Mouse (Mus musculus) CH12.LX (cell line): ENCODE measurements around the gene Psma1. TPM values are rescaled to one million over a fixed set of nuclear protein-coding genes. Genes with fewer than 3 reads are reported as not detected.
A peak's percentile ranks its signal among the peaks of the same experiment; 100 is the strongest.

Experiments
- DNase-seq: peaks from one replicate; pipeline ENCODE4 v3.0.0-alpha.2; 2013; ENCODE audit errors: extremely low read depth
- H3K27ac ChIP-seq: 2 replicates; pipeline ENCODE4 v1.5.1; 2012; ENCODE audit warnings: low read depth, mild to moderate bottlenecking, control low read depth, moderate library complexity; ENCODE audit not compliant: insufficient read depth
- H3K27me3 ChIP-seq: replicated peaks from 2 replicates; pipeline ENCODE3; 2012; ENCODE audit warnings: inconsistent platforms
- H3K36me3 ChIP-seq, 2 experiments: replicated peaks in 1 of 2; 2 replicates each; pipeline versions ENCODE3 to v1.6.1; 2012; ENCODE audit warnings: inconsistent platforms in 1 of 2, low read length in 1 of 2, mild to moderate bottlenecking in 1 of 2, mixed read lengths in 1 of 2, moderate library complexity in 1 of 2; ENCODE audit not compliant: control insufficient read depth in 1 of 2, insufficient read depth in 1 of 2
- H3K4me1 ChIP-seq, 2 experiments: 2 replicates each; pipeline ENCODE4 v1.6.1; 2012; ENCODE audit warnings: inconsistent platforms in 1 of 2, moderate library complexity in 1 of 2; ENCODE audit not compliant: insufficient read depth in 2 of 2, control insufficient read depth in 1 of 2
- H3K4me2 ChIP-seq: 2 replicates; pipeline ENCODE4 v1.6.1; 2012; ENCODE audit warnings: low read depth, mild to moderate bottlenecking, control low read depth; ENCODE audit not compliant: poor library complexity, insufficient read depth, severe bottlenecking
- H3K4me3 ChIP-seq, 3 experiments: fragments of 150-350 bp in 1 of 3; sonication (generic) in 1 of 3; replicated peaks in 1 of 3; 2 replicates each; pipeline versions ENCODE3 to v1.5.1; 2011 to 2012; ENCODE audit warnings: low read depth in 2 of 3, low read length in 2 of 3, mild to moderate bottlenecking in 2 of 3, moderate library complexity in 2 of 3, control low read depth in 1 of 3, improper control_type of control experiment in 1 of 3, inconsistent platforms in 1 of 3, mixed read lengths in 1 of 3; ENCODE audit not compliant: poor library complexity in 1 of 3
- H3K79me2 ChIP-seq: replicated peaks from 2 replicates; pipeline ENCODE4 v1.6.1; 2012; ENCODE audit warnings: mild to moderate bottlenecking, moderate library complexity; ENCODE audit not compliant: control insufficient read depth, poor library complexity, insufficient read depth, severe bottlenecking; ENCODE audit errors: extremely low read depth
- H3K9ac ChIP-seq: 2 replicates; pipeline ENCODE4 v1.6.1; 2012; ENCODE audit warnings: low read depth, mild to moderate bottlenecking, control low read depth, moderate library complexity; ENCODE audit not compliant: insufficient read depth
- H3K9me3 ChIP-seq: replicated peaks from 2 replicates; pipeline ENCODE3; 2012; ENCODE audit warnings: low read length, inconsistent platforms, mixed read lengths
- BHLHE40 ChIP-seq: IDR thresholded peaks from 2 replicates; pipeline ENCODE4 v1.6.1; 2011; ENCODE audit warnings: mild to moderate bottlenecking, low read depth, low read length, improper control_type of control experiment
- CHD1 ChIP-seq: IDR thresholded peaks from 2 replicates; pipeline ENCODE4 v1.6.1; 2012; ENCODE audit warnings: low read depth, low read length, improper control_type of control experiment, inconsistent platforms
- CHD2 ChIP-seq: IDR thresholded peaks from 2 replicates; pipeline ENCODE4 v1.6.1; 2011; ENCODE audit warnings: low read length, improper control_type of control experiment
- CTCF ChIP-seq, 2 experiments: IDR thresholded peaks in 1 of 2; conservative IDR thresholded peaks in 1 of 2; 2 replicates each; pipeline ENCODE4 v1.5.1; 2011 to 2012; ENCODE audit warnings: low read depth in 2 of 2, low read length in 2 of 2, improper control_type of control experiment in 1 of 2, inconsistent platforms in 1 of 2, mild to moderate bottlenecking in 1 of 2, moderate library complexity in 1 of 2
- E2F4 ChIP-seq: IDR thresholded peaks from 2 replicates; pipeline ENCODE4 v1.6.1; 2011; ENCODE audit warnings: low read depth, low read length, improper control_type of control experiment; ENCODE audit not compliant: insufficient replicate concordance
- ELF1 ChIP-seq: IDR thresholded peaks from 2 replicates; pipeline ENCODE4 v1.6.1; 2014; ENCODE audit warnings: low read depth, mild to moderate bottlenecking, inconsistent platforms, low read length, improper control_type of control experiment
- GABPA ChIP-seq: IDR thresholded peaks from 2 replicates; pipeline ENCODE4 v1.6.1; 2012; ENCODE audit warnings: low read depth, low read length, improper control_type of control experiment, inconsistent platforms; ENCODE audit not compliant: insufficient replicate concordance
- HCFC1 ChIP-seq: IDR thresholded peaks from 2 replicates; pipeline ENCODE4 v1.6.1; 2012; ENCODE audit warnings: low read depth, mild to moderate bottlenecking, inconsistent platforms, low read length, improper control_type of control experiment
- IRF4 ChIP-seq: IDR thresholded peaks from 2 replicates; pipeline ENCODE4 v1.6.1; 2014; ENCODE audit warnings: low read depth, mild to moderate bottlenecking, inconsistent platforms, low read length, improper control_type of control experiment
- JUND ChIP-seq: conservative IDR thresholded peaks from 2 replicates; pipeline ENCODE4 v1.6.1; 2011; ENCODE audit warnings: low read depth, low read length, improper control_type of control experiment
- KAT2A ChIP-seq: IDR thresholded peaks from 2 replicates; pipeline ENCODE4 v1.6.1; 2012; ENCODE audit warnings: low read length, improper control_type of control experiment, inconsistent platforms; ENCODE audit not compliant: insufficient replicate concordance
- MAFK ChIP-seq: IDR thresholded peaks from 2 replicates; pipeline ENCODE4 v1.6.1; 2011; ENCODE audit warnings: low read length, improper control_type of control experiment; ENCODE audit not compliant: insufficient replicate concordance
- MAX ChIP-seq: IDR thresholded peaks from 2 replicates; pipeline ENCODE4 v1.6.1; 2011; ENCODE audit warnings: low read length, improper control_type of control experiment
- MAZ ChIP-seq: IDR thresholded peaks from 2 replicates; pipeline ENCODE4 v1.6.1; 2012; ENCODE audit warnings: low read depth, mild to moderate bottlenecking, inconsistent platforms, low read length, improper control_type of control experiment, moderate library complexity
- MEF2A ChIP-seq: IDR thresholded peaks from 2 replicates; pipeline ENCODE4 v1.6.1; 2014; ENCODE audit warnings: low read depth, mild to moderate bottlenecking, inconsistent platforms, low read length, improper control_type of control experiment, borderline replicate concordance
- MXI1 ChIP-seq: IDR thresholded peaks from 2 replicates; pipeline ENCODE4 v1.6.1; 2011; ENCODE audit warnings: mild to moderate bottlenecking, low read depth, low read length, improper control_type of control experiment
- MYC ChIP-seq: IDR thresholded peaks from 2 replicates; pipeline ENCODE4 v1.6.1; 2011; ENCODE audit warnings: low read depth, mild to moderate bottlenecking, improper control_type of control experiment, low read length
- NELFE ChIP-seq: IDR thresholded peaks from 2 replicates; pipeline ENCODE4 v1.6.1; 2011; ENCODE audit warnings: low read depth, low read length, improper control_type of control experiment
- NRF1 ChIP-seq: IDR thresholded peaks from 2 replicates; pipeline ENCODE4 v1.6.1; 2014; ENCODE audit warnings: low read depth, mild to moderate bottlenecking, inconsistent platforms, low read length, improper control_type of control experiment, moderate library complexity
- PAX5 ChIP-seq: IDR thresholded peaks from 2 replicates; pipeline ENCODE4 v1.6.1; 2012; ENCODE audit warnings: low read length, inconsistent platforms, mixed read lengths
- POLR2A ChIP-seq: IDR thresholded peaks from 2 replicates; pipeline ENCODE4 v1.6.1; 2011; ENCODE audit warnings: low read depth, mild to moderate bottlenecking, improper control_type of control experiment, low read length
- POLR2AphosphoS2 ChIP-seq: IDR thresholded peaks from 2 replicates; pipeline ENCODE4 v1.6.1; 2011; ENCODE audit warnings: low read depth, low read length, improper control_type of control experiment
- RAD21 ChIP-seq: IDR thresholded peaks from 2 replicates; pipeline ENCODE4 v1.6.1; 2011; ENCODE audit warnings: low read depth, mild to moderate bottlenecking, low read length, improper control_type of control experiment, moderate library complexity
- RCOR1 ChIP-seq: conservative IDR thresholded peaks from 2 replicates; pipeline ENCODE4 v1.6.1; 2012; ENCODE audit warnings: low read depth, mild to moderate bottlenecking, inconsistent platforms, low read length, improper control_type of control experiment
- SIN3A ChIP-seq: IDR thresholded peaks from 2 replicates; pipeline ENCODE4 v1.6.1; 2012; ENCODE audit warnings: low read length, improper control_type of control experiment, inconsistent platforms
- SMC3 ChIP-seq: IDR thresholded peaks from 2 replicates; pipeline ENCODE4 v1.6.1; 2011; ENCODE audit warnings: low read depth, low read length, improper control_type of control experiment
- TBP ChIP-seq: conservative IDR thresholded peaks from 2 replicates; pipeline ENCODE4 v1.6.1; 2011; ENCODE audit warnings: low read depth, low read length, improper control_type of control experiment
- TCF12 ChIP-seq: IDR thresholded peaks from 2 replicates; pipeline ENCODE4 v1.6.1; 2014; ENCODE audit warnings: low read depth, mild to moderate bottlenecking, inconsistent platforms, low read length, improper control_type of control experiment
- UBTF ChIP-seq: IDR thresholded peaks from 2 replicates; pipeline ENCODE4 v1.6.1; 2012; ENCODE audit warnings: low read depth, mild to moderate bottlenecking, inconsistent platforms, low read length, improper control_type of control experiment, moderate library complexity
- USF1 ChIP-seq: IDR thresholded peaks from 2 replicates; pipeline ENCODE4 v1.6.1; 2014; ENCODE audit warnings: low read depth, mild to moderate bottlenecking, inconsistent platforms, low read length, improper control_type of control experiment
- ZC3H11A ChIP-seq: IDR thresholded peaks from 2 replicates; pipeline ENCODE4 v1.6.1; 2012; ENCODE audit warnings: low read depth, mild to moderate bottlenecking, inconsistent platforms, low read length, improper control_type of control experiment
- ZMIZ1 ChIP-seq: IDR thresholded peaks from 2 replicates; pipeline ENCODE4 v1.6.1; 2012; ENCODE audit warnings: low read depth, mild to moderate bottlenecking, inconsistent platforms, low read length, improper control_type of control experiment
- ZNF384 ChIP-seq: IDR thresholded peaks from 2 replicates; pipeline ENCODE4 v1.6.1; 2012; ENCODE audit warnings: low read depth, low read length, improper control_type of control experiment, inconsistent platforms
- dilution Hi-C: fragments of 300-500 bp; cut with MboI; formaldehyde crosslinking; loops from 2 replicates; pipeline ENCODE4 v1.14.3; 2020; ENCODE audit warnings: low sequenced_read_pairs; ENCODE audit not compliant: extremely low pct_unique_long_range_greater_than_20kb, extremely low pct_ligation_motif_present
- in situ Hi-C: fragments of 300-500 bp; cut with MboI; formaldehyde crosslinking; loops from 3 replicates; pipeline ENCODE4 v1.14.3; 2019; ENCODE audit warnings: low sequenced_read_pairs, low pct_ligation_motif_present, low pct_unique_long_range_greater_than_20kb, mixed read lengths
- polyA plus RNA-seq: library from polyadenylated mRNA; unstranded; fragments of >175 nt; gene quantifications from 2 replicates; pipeline ENCODE4 v1.2.1, GENCODE M21; 2012; ENCODE audit warnings: low read depth; ENCODE audit not compliant: insufficient read length
- total RNA-seq, 2 experiments: library from RNA; depleted of rRNA; stranded (reverse); fragments of 300-350 nt in 1 of 2; fragments of >200 nt in 1 of 2; gene quantifications; 2 replicates each; pipeline ENCODE4 v1.2.3; 2012 to 2014

The Psma1 gene
- total RNA-seq (2012; rRNA removed) (297 and 340 TPM in 2 replicates), total RNA-seq (2014; rRNA removed) (706 and 745 TPM in 2 replicates), polyA plus RNA-seq (372 and 393 TPM in 2 replicates)

DNA sequence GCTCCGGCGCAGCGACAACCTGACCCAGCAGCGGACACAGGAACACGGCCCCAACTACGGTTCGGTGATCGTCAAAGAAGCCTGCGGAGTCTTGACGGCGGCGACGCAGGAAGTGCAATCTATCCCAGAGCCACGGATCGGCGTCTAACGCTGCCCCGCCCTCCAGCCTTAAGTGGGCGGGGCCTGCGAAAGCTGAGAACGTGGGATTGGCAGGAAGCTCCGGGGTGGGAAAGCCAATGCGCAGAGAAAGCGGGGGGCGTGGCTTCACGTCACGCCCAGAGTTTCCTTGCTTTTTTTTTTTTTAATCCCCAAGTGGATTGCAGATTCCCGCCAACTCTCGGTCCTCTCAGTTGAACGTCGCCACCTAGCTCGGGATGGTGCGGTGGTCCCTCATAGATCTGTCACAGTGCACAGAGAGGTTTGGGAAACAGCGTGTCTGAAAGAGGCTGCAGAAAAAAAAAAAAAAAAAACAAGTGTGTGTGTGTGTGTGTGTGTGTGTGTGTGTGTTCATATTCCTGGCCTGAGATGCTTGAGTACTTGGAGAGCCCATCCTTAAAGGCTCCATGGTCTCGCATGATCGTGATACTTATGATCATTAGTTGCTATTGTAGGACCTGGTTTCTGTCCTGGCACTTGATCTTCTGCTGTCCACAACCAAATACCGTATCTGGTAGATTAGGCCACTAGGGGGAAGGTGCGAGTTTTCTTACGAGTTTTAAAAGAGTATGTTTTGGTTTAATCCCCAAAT, at the start of gene Psma1:
TSS of gene Psma1 (minus strand) at position 114 of the 748 bp plus-strand sequence.
- Histone ChIP-seq H3K4me2 (peak within 1 kb of the TSS; percentile 98), H3K27ac (peak within 1 kb of the TSS; percentile 44), H3K9ac (peak within 1 kb of the TSS; percentile 92), H3K27me3 (no peaks in the 10 kb centered on the region), H3K4me3 (peak within 1 kb of the TSS; percentile 76 to 95 (median 89)), H3K36me3 (peaks cover 20 to 29% of the 10 kb centered on the region in 2 experiments), H3K4me1 (peaks cover 5 to 18% of the 10 kb centered on the region in 2 experiments; a peak in 3 of 4 replicates), H3K9me3 (no peaks in the 10 kb centered on the region), H3K79me2 (peaks cover 26% of the 10 kb centered on the region)
- peak; percentile 98 for DNase-seq
- in situ Hi-C loops (no loop called here), dilution Hi-C loops (no loop called here)
- TF ChIP-seq RAD21, result peak; percentile 71
- TF ChIP-seq ELF1, result peak; percentile 84
- peak; percentile 4; the same call in 1 of the 2 replicates for TF ChIP-seq MXI1
- peak; percentile 36 for TF ChIP-seq IRF4
- TF ChIP-seq MYC, result no peak; the same call in 1 of the 2 replicates
- TF ChIP-seq KAT2A, result peak; percentile 88; the same call in 1 of the 2 replicates
- no peak for TF ChIP-seq CHD2
- 0 out of 2 replicates have a peak, but pooled peaks have one; percentile 28 for TF ChIP-seq MAFK
- no peak for TF ChIP-seq BHLHE40
- TF ChIP-seq MAX, result no peak; the same call in 1 of the 2 replicates
- peak; percentile 78 for TF ChIP-seq TCF12
- TF ChIP-seq TBP, result 0 out of 2 replicates have a peak, but pooled peaks have one; percentile 69
- peak; percentile 91 for TF ChIP-seq E2F4
- no peak for TF ChIP-seq PAX5
- TF ChIP-seq ZMIZ1, result no peak; the same call in 1 of the 2 replicates
- TF ChIP-seq JUND, result 0 out of 2 replicates have a peak, but pooled peaks have one; percentile 11
- peak; percentile 77 for TF ChIP-seq POLR2A
- peak; percentile 95 for TF ChIP-seq HCFC1
- peak; percentile 80 for TF ChIP-seq NELFE
- peak; percentile 32; the same call in 1 of the 2 replicates for TF ChIP-seq MEF2A
- peak; percentile 34; the same call in 1 of the 2 replicates for TF ChIP-seq GABPA
- TF ChIP-seq CHD1, result peak; percentile 89
- TF ChIP-seq ZC3H11A, result 0 out of 2 replicates have a peak, but pooled peaks have one; percentile 19
- TF ChIP-seq USF1, result no peak
- peak; percentile 76 for TF ChIP-seq NRF1
- TF ChIP-seq POLR2AphosphoS2, result peak; percentile 49; the same call in 1 of the 2 replicates
- peak; percentile 99 for TF ChIP-seq ZNF384
- TF ChIP-seq SMC3, result peak; percentile 75
- TF ChIP-seq RCOR1, result no peak; the same call in 1 of the 2 replicates
- TF ChIP-seq UBTF, result peak; percentile 85; the same call in 1 of the 2 replicates
- peak; percentile 90 for TF ChIP-seq SIN3A
- peak; percentile 32 to 72; a peak in 3 of 4 replicates for TF ChIP-seq CTCF (conservative IDR thresholded peaks at IDR 0.05 in 1 of 2, IDR thresholded peaks at IDR 0.05 in 1 of 2; ENCODE audit: low read depth in 2 of 2, low read length in 2 of 2)
- TF ChIP-seq MAZ, result 0 out of 2 replicates have a peak, but pooled peaks have one; percentile 37
